Mouse (Mus musculus): Measurements from ENCODE around the gene 1700020L24Rik. TPM values are rescaled to one million over a fixed set of nuclear protein-coding genes. Genes with fewer than 3 reads are reported as not detected.

The 1700020L24Rik gene
- polyA plus RNA-seq, 1 experiment from 2014 or later = 0.89 TPM

GRCm38 (mm10) chr11:83447612-83448011, 10.1 kb downstream of the 1700020L24Rik start:
- Histone ChIP-seq H3K9ac (ENCODE audit: low read length) (no peak overlapping the region), H3K9me3 (ENCODE audit: control insufficient read depth, low read length) (no peaks in the 10 kb centered on the region), H3K27me3 (ENCODE audit: control insufficient read depth, insufficient read depth, low read length) (peaks cover 29% of the 10 kb centered on the region), H3K4me1 (ENCODE audit: control insufficient read depth, insufficient read depth, low read length) (peaks cover 8% of the 10 kb centered on the region), H3K4me3 (ENCODE audit: low read depth, low read length) (no peak overlapping the region), H3K36me3 (ENCODE audit: control insufficient read depth, insufficient read depth, low read length) (no peaks in the 10 kb centered on the region), H3K27ac (ENCODE audit: low read depth, low read length) (no peak overlapping the region), H3K4me2 (no peak overlapping the region)
- DNase-seq (ENCODE audit: low spot score, missing footprints) = no peak
- no peak for ATAC-seq (ENCODE audit: low FRiP score)
- WGBS = 78% methylated on average over 10 of the region's 10 CpGs

- H3K27ac ChIP-seq (ENCODE audit: low read depth, low read length) = no peak overlapping the region
- ATAC-seq (ENCODE audit: low FRiP score) = no peak
- H3K27me3 ChIP-seq (ENCODE audit: control insufficient read depth, insufficient read depth, low read length) = peaks cover 23% of the 10 kb centered on the region
Measured at GRCm38 (mm10) chr11:83448021-83448926, 10.8 kb downstream of the 1700020L24Rik start.

GRCm38 (mm10) chr11:83448927-83449236, 11.4 kb downstream of the 1700020L24Rik start:
- no peak overlapping the region for H3K27ac ChIP-seq (ENCODE audit: low read depth, low read length)
- no peaks in the 10 kb centered on the region for H3K9me3 ChIP-seq (ENCODE audit: control insufficient read depth, low read length)
- H3K4me3 ChIP-seq (ENCODE audit: low read depth, low read length) = no peak overlapping the region
- peaks cover 17% of the 10 kb centered on the region for H3K27me3 ChIP-seq (ENCODE audit: control insufficient read depth, insufficient read depth, low read length)
- no peak overlapping the region for H3K9ac ChIP-seq (ENCODE audit: low read length)
- ATAC-seq (ENCODE audit: low FRiP score) (no peak), DNase-seq (ENCODE audit: low spot score, missing footprints) (no peak)
- peaks cover 6% of the 10 kb centered on the region for H3K4me1 ChIP-seq (ENCODE audit: control insufficient read depth, insufficient read depth, low read length)
- no peak overlapping the region for H3K4me2 ChIP-seq
- no peaks in the 10 kb centered on the region for H3K36me3 ChIP-seq (ENCODE audit: control insufficient read depth, insufficient read depth, low read length)

More at GRCm38 (mm10) chr11:83448021-83448926, 10.8 kb downstream of the 1700020L24Rik start:
- 46% methylated on average over 16 of the region's 16 CpGs for WGBS
- H3K36me3 ChIP-seq (ENCODE audit: control insufficient read depth, insufficient read depth, low read length) = no peaks in the 10 kb centered on the region
- H3K9me3 ChIP-seq (ENCODE audit: control insufficient read depth, low read length) = no peaks in the 10 kb centered on the region
- H3K9ac ChIP-seq (ENCODE audit: low read length) = no peak overlapping the region
- no peak for DNase-seq (ENCODE audit: low spot score, missing footprints)
- no peak overlapping the region for H3K4me3 ChIP-seq (ENCODE audit: low read depth, low read length)
- H3K4me1 ChIP-seq (ENCODE audit: control insufficient read depth, insufficient read depth, low read length) = peaks cover 6% of the 10 kb centered on the region
- H3K4me2 ChIP-seq = no peak overlapping the region

GRCm38 (mm10) chr11:83449298-83449697, 11.8 kb downstream of the 1700020L24Rik start:
- ATAC-seq (ENCODE audit: low FRiP score) = no peak
- Histone ChIP-seq H3K36me3 (ENCODE audit: control insufficient read depth, insufficient read depth, low read length) (no peaks in the 10 kb centered on the region), H3K27me3 (ENCODE audit: control insufficient read depth, insufficient read depth, low read length) (peaks cover 13% of the 10 kb centered on the region), H3K4me1 (ENCODE audit: control insufficient read depth, insufficient read depth, low read length) (peaks cover 6% of the 10 kb centered on the region), H3K9ac (ENCODE audit: low read length) (no peak overlapping the region), H3K9me3 (ENCODE audit: control insufficient read depth, low read length) (no peaks in the 10 kb centered on the region), H3K4me3 (ENCODE audit: low read depth, low read length) (no peak overlapping the region), H3K27ac (ENCODE audit: low read depth, low read length) (no peak overlapping the region), H3K4me2 (no peak overlapping the region)
- 65% methylated on average over 4 of the region's 4 CpGs for WGBS
- DNase-seq (ENCODE audit: low spot score, missing footprints) = no peak

GRCm38 (mm10) chr11:83450550-83450949, 13.1 kb downstream of the 1700020L24Rik start:
- Histone ChIP-seq H3K9me3 (ENCODE audit: control insufficient read depth, low read length) (no peaks in the 10 kb centered on the region), H3K9ac (ENCODE audit: low read length) (no peak overlapping the region), H3K4me1 (ENCODE audit: control insufficient read depth, insufficient read depth, low read length) (peaks cover 6% of the 10 kb centered on the region), H3K4me3 (ENCODE audit: low read depth, low read length) (no peak overlapping the region), H3K4me2 (no peak overlapping the region), H3K36me3 (ENCODE audit: control insufficient read depth, insufficient read depth, low read length) (no peaks in the 10 kb centered on the region), H3K27me3 (ENCODE audit: control insufficient read depth, insufficient read depth, low read length) (peaks cover 5% of the 10 kb centered on the region; the same call in 1 of the 2 replicates), H3K27ac (ENCODE audit: low read depth, low read length) (no peak overlapping the region)
- 29% methylated on average over 1 of the region's 1 CpGs for WGBS
- ATAC-seq (ENCODE audit: low FRiP score) (no peak), DNase-seq (ENCODE audit: low spot score, missing footprints) (no peak)

- Histone ChIP-seq H3K4me2 (no peak overlapping the region), H3K4me1 (ENCODE audit: control insufficient read depth, insufficient read depth, low read length) (peaks cover 6% of the 10 kb centered on the region), H3K4me3 (ENCODE audit: low read depth, low read length) (no peak overlapping the region), H3K9me3 (ENCODE audit: control insufficient read depth, low read length) (no peaks in the 10 kb centered on the region), H3K27me3 (ENCODE audit: control insufficient read depth, insufficient read depth, low read length) (peaks cover 8% of the 10 kb centered on the region), H3K9ac (ENCODE audit: low read length) (no peak overlapping the region), H3K36me3 (ENCODE audit: control insufficient read depth, insufficient read depth, low read length) (no peaks in the 10 kb centered on the region), H3K27ac (ENCODE audit: low read depth, low read length) (no peak overlapping the region)
- DNase-seq (ENCODE audit: low spot score, missing footprints) (no peak), ATAC-seq (ENCODE audit: low FRiP score) (no peak)
- WGBS = 85% methylated on average over 10 of the region's 10 CpGs
Measured at GRCm38 (mm10) chr11:83451281-83451680, 13.8 kb downstream of the 1700020L24Rik start.

- Histone ChIP-seq H3K36me3 (ENCODE audit: control insufficient read depth, insufficient read depth, low read length) (no peaks in the 10 kb centered on the region), H3K4me1 (ENCODE audit: control insufficient read depth, insufficient read depth, low read length) (peaks cover 17% of the 10 kb centered on the region), H3K4me2 (no peak overlapping the region), H3K27ac (ENCODE audit: low read depth, low read length) (no peak overlapping the region), H3K9me3 (ENCODE audit: control insufficient read depth, low read length) (no peaks in the 10 kb centered on the region), H3K27me3 (ENCODE audit: control insufficient read depth, insufficient read depth, low read length) (peaks cover 12% of the 10 kb centered on the region), H3K9ac (ENCODE audit: low read length) (no peak overlapping the region), H3K4me3 (ENCODE audit: low read depth, low read length) (no peak overlapping the region)
- DNase-seq (ENCODE audit: low spot score, missing footprints) = no peak
- ATAC-seq (ENCODE audit: low FRiP score) = no peak
- 30% methylated on average over 4 of the region's 4 CpGs for WGBS
Measured at GRCm38 (mm10) chr11:83454548-83454947, 17.1 kb downstream of the 1700020L24Rik start.

GRCm38 (mm10) chr11:83455608-83456007, 18.1 kb downstream of the 1700020L24Rik start:
- ATAC-seq (ENCODE audit: low FRiP score) = no peak
- H3K27me3 ChIP-seq (ENCODE audit: control insufficient read depth, insufficient read depth, low read length) = peaks cover 18% of the 10 kb centered on the region
- 79% methylated on average over 3 of the region's 3 CpGs for WGBS

GRCm38 (mm10) chr11:83457257-83457656, 19.8 kb downstream of the 1700020L24Rik start:
- no peak for DNase-seq (ENCODE audit: low spot score, missing footprints)
- peaks cover 28% of the 10 kb centered on the region for H3K27me3 ChIP-seq (ENCODE audit: control insufficient read depth, insufficient read depth, low read length)
- H3K4me3 ChIP-seq (ENCODE audit: low read depth, low read length) = no peak overlapping the region

More at GRCm38 (mm10) chr11:83455608-83456007, 18.1 kb downstream of the 1700020L24Rik start:
- H3K4me2 ChIP-seq = no peak overlapping the region
- no peak overlapping the region for H3K9ac ChIP-seq (ENCODE audit: low read length)
- DNase-seq (ENCODE audit: low spot score, missing footprints) = no peak
- no peaks in the 10 kb centered on the region for H3K9me3 ChIP-seq (ENCODE audit: control insufficient read depth, low read length)
- H3K4me3 ChIP-seq (ENCODE audit: low read depth, low read length) = no peak overlapping the region
- H3K27ac ChIP-seq (ENCODE audit: low read depth, low read length) = no peak overlapping the region
- H3K36me3 ChIP-seq (ENCODE audit: control insufficient read depth, insufficient read depth, low read length) = no peaks in the 10 kb centered on the region
- H3K4me1 ChIP-seq (ENCODE audit: control insufficient read depth, insufficient read depth, low read length) = peaks cover 17% of the 10 kb centered on the region

More at GRCm38 (mm10) chr11:83457257-83457656, 19.8 kb downstream of the 1700020L24Rik start:
- H3K4me1 ChIP-seq (ENCODE audit: control insufficient read depth, insufficient read depth, low read length) = peaks cover 19% of the 10 kb centered on the region
- no peak overlapping the region for H3K4me2 ChIP-seq
- H3K9me3 ChIP-seq (ENCODE audit: control insufficient read depth, low read length) = no peaks in the 10 kb centered on the region
- H3K27ac ChIP-seq (ENCODE audit: low read depth, low read length) = no peak overlapping the region
- no peaks in the 10 kb centered on the region for H3K36me3 ChIP-seq (ENCODE audit: control insufficient read depth, insufficient read depth, low read length)
- no peak for ATAC-seq (ENCODE audit: low FRiP score)
- no peak overlapping the region for H3K9ac ChIP-seq (ENCODE audit: low read length)
- 15% methylated on average over 7 of the region's 7 CpGs for WGBS
